Mouse (Mus musculus) testis, adult 10 weeks (tissue): ENCODE results near the gene Alox12b. TPM values are rescaled to one million over a fixed set of nuclear protein-coding genes. Genes with fewer than 3 reads are reported as not detected.

Experiments
- polyA plus RNA-seq: library from polyadenylated mRNA; stranded (reverse); fragments of 350-450 nt; fragmentation: Illumina TruSeq; extraction: RNeasy Lipid Tissue Mini Kit (QIAGEN cat#74804); gene quantifications from one replicate; pipeline ENCODE4 v1.2.3, GENCODE M21; 2014; ENCODE audit warnings: low read depth, low replicate concordance

Alox12b gene
- not detected for polyA plus RNA-seq

GRCm38 (mm10) chr11:69156800-69157199 is at the start of gene Alox12b:
TSS of gene Alox12b (plus strand) at chr11:69156989.

GRCm38 (mm10) chr11:69120221-69121000 is 36.4 kb upstream of the Alox12b start, which contains the start of gene Hes7:
TSS of gene Hes7 (plus strand) at chr11:69120404.

GRCm38 (mm10) chr11:69122336-69122951 is 34.3 kb upstream of the Alox12b start, which contains the start of gene 9130213A22Rik:
TSS of gene 9130213A22Rik (minus strand) at chr11:69122589.

GRCm38 (mm10) chr11:69125852-69125918 is 31.1 kb upstream of the Alox12b start, which contains the start of gene Aloxe3:
TSS of gene Aloxe3 (plus strand) at chr11:69125896.

GRCm38 (mm10) chr11:69197743-69198142 is 41.0 kb downstream of the Alox12b start, which contains the start of gene Alox8:
TSS of gene Alox8 (minus strand) at chr11:69197843.

Other genes with a start within 250 kb of the Alox12b start
- gene Odf4, start 229.9 kb upstream of the Alox12b start, polyA plus RNA-seq = 157 TPM
- 0.36 TPM for gene Arhgef15, start 199.5 kb upstream of the Alox12b start, polyA plus RNA-seq
- 17.4 TPM for gene Slc25a35, start 188.9 kb upstream of the Alox12b start, polyA plus RNA-seq
- gene Rangrf, start 181.8 kb upstream of the Alox12b start, polyA plus RNA-seq = 253 TPM
- gene Pfas, start 148.5 kb upstream of the Alox12b start, polyA plus RNA-seq = 5.7 TPM
- 10.1 TPM for gene Ctc1, start 141.1 kb upstream of the Alox12b start, polyA plus RNA-seq
- 6.0 TPM for gene Aurkb, start 111.3 kb upstream of the Alox12b start, polyA plus RNA-seq
- 3.4 TPM for gene Borcs6, start 97.3 kb upstream of the Alox12b start, polyA plus RNA-seq
- gene Tmem107, start 86.2 kb upstream of the Alox12b start, polyA plus RNA-seq = 13.2 TPM
- gene Vamp2, start 68.5 kb upstream of the Alox12b start, polyA plus RNA-seq = 28.8 TPM
- 2.2 TPM for gene Per1, start 61.8 kb upstream of the Alox12b start, polyA plus RNA-seq
- gene Hes7, start 36.6 kb upstream of the Alox12b start, polyA plus RNA-seq = not detected
- not detected for gene 9130213A22Rik, start 34.4 kb upstream of the Alox12b start, polyA plus RNA-seq
- 0.77 TPM for gene Aloxe3, start 31.1 kb upstream of the Alox12b start, polyA plus RNA-seq
- not detected for gene Alox8, start 40.9 kb downstream of the Alox12b start, polyA plus RNA-seq
- 0.06 TPM for gene Gucy2e, start 80.0 kb downstream of the Alox12b start, polyA plus RNA-seq
- 13.3 TPM for gene Cntrob, start 166.8 kb downstream of the Alox12b start, polyA plus RNA-seq
- gene Trappc1, start 167.0 kb downstream of the Alox12b start, polyA plus RNA-seq = 24.6 TPM
- 4.8 TPM for gene Kcnab3, start 169.3 kb downstream of the Alox12b start, polyA plus RNA-seq
- gene Rnf227, start 183.5 kb downstream of the Alox12b start, polyA plus RNA-seq = 20.7 TPM
- 8.0 TPM for gene Chd3, start 212.4 kb downstream of the Alox12b start, polyA plus RNA-seq
- 48.5 TPM for gene Naa38, start 238.5 kb downstream of the Alox12b start, polyA plus RNA-seq
- gene Cyb5d1, start 238.6 kb downstream of the Alox12b start, polyA plus RNA-seq = 33.5 TPM
- gene Tmem88, start 241.2 kb downstream of the Alox12b start, polyA plus RNA-seq = 0.13 TPM